Mouse (Mus musculus) thymus, adult 2 months (tissue): ENCODE results near the gene Trim45. TPM values are rescaled to one million over a fixed set of nuclear protein-coding genes. Genes with fewer than 3 reads are reported as not detected.

Experiments
- DNase-seq: peaks from one replicate; pipeline ENCODE4 v3.0.0; 2021
- H3K27ac ChIP-seq: fragments of 200-500 bp; 2 replicates; pipeline ENCODE4 v1.5.1; 2012; ENCODE audit warnings: low read length, control low read depth; ENCODE audit not compliant: control insufficient read depth, insufficient read depth
- H3K27me3 ChIP-seq: fragments of 200-500 bp; 2 replicates; pipeline ENCODE4 v1.6.1; 2012; ENCODE audit warnings: mild to moderate bottlenecking, low read length, moderate library complexity, mixed read lengths; ENCODE audit not compliant: control insufficient read depth, insufficient read depth
- H3K36me3 ChIP-seq: fragments of 200-500 bp; 2 replicates; pipeline ENCODE4 v1.6.1; 2012; ENCODE audit warnings: mild to moderate bottlenecking, low read length, moderate library complexity; ENCODE audit not compliant: control insufficient read depth, insufficient read depth
- H3K4me1 ChIP-seq: fragments of 200-500 bp; replicated peaks from 2 replicates; pipeline ENCODE4 v1.6.1; 2012; ENCODE audit warnings: low read length; ENCODE audit not compliant: control insufficient read depth, insufficient read depth
- H3K4me3 ChIP-seq: fragments of 200-500 bp; 2 replicates; pipeline ENCODE4 v1.5.1; 2012; ENCODE audit warnings: mild to moderate bottlenecking, low read length, control low read depth, moderate library complexity; ENCODE audit not compliant: control insufficient read depth, insufficient read depth
- CTCF ChIP-seq: fragments of 200-500 bp; IDR thresholded peaks from 2 replicates; pipeline ENCODE4 v1.5.1; 2012; ENCODE audit warnings: mild to moderate bottlenecking, control low read depth, low read length, moderate library complexity, borderline replicate concordance; ENCODE audit not compliant: control insufficient read depth, poor library complexity, insufficient read depth; ENCODE audit errors: extremely low read depth
- POLR2A ChIP-seq: fragments of 200-500 bp; IDR thresholded peaks from 2 replicates; pipeline ENCODE4 v1.6.1; 2012; ENCODE audit warnings: mild to moderate bottlenecking, low read length, control low read depth, moderate library complexity; ENCODE audit not compliant: control insufficient read depth, poor library complexity, insufficient read depth; ENCODE audit errors: extremely low read depth
- WGBS: fragments of 180-500 bp; shearing (Covaris S2); methylation state at CpG from one replicate; pipeline ENCODE4 v1.1.7; 2018; 5-methylcytosine and 5-hydroxymethylcytosine counted together
- polyA plus RNA-seq: library from polyadenylated mRNA; depleted of rRNA; stranded (reverse); fragments of >200 nt; gene quantifications from 2 replicates; pipeline ENCODE4 v1.2.3, GENCODE M21; 2012; rRNA removed

Gene Trim45
- polyA plus RNA-seq, 1 experiment = 3.2 TPM

DNA sequence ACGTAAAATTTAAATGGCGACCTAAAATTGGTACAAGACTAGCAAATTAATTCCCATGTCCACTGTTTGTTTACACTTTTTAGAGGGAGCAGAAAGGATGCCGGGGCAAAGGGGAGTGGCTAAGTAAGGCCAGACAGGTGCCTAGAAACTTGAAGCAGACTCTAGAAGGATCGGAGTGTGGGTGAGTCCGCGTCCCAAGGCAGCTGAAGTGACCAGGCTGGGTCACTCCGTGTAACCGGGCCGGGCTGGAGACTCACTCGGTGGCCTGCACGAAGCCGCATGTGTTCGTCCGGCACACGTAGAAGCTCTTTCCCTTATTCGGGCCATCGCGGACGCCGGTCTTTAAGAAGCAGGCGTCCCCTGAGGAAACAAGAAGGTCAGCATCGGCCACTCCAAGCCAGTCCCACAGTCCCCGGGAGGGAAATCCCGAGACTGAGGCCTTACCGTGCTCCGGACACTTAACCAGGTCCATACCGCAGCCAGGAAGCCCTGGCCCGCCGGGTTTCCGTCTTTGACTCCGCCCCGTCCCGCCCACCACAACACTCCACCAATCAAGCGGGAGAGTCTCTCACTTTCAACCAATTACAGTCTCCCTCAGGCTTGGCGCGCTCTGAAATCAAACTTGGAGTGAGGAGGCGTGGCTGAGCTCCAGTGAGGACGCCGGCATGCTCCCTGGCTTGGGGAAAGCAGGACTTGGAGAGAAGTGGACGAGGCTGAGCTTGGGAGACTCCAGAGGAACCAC, 47.3 kb downstream of the Trim45 start, which contains the start of gene Ttf2:
Gene Ttf2, minus strand, starts transcription at position 488 of the 742 bp plus-strand sequence.
- H3K4me1 ChIP-seq = peaks cover 5% of the 10 kb centered on the region
- H3K4me3 ChIP-seq = peak within 1 kb of the TSS; percentile 78
- under 1% methylated on average over 40 of the region's 40 CpGs for WGBS
- peak; percentile 93 for DNase-seq
- no peaks in the 10 kb centered on the region for H3K36me3 ChIP-seq
- H3K27ac ChIP-seq = no peak within 1 kb of the TSS
- H3K27me3 ChIP-seq = no peaks in the 10 kb centered on the region
- TF ChIP-seq CTCF = peak; percentile 55; the same call in 1 of the 2 replicates
- 0 out of 2 replicates have a peak, but pooled peaks have one; percentile 61 for TF ChIP-seq POLR2A

DNA sequence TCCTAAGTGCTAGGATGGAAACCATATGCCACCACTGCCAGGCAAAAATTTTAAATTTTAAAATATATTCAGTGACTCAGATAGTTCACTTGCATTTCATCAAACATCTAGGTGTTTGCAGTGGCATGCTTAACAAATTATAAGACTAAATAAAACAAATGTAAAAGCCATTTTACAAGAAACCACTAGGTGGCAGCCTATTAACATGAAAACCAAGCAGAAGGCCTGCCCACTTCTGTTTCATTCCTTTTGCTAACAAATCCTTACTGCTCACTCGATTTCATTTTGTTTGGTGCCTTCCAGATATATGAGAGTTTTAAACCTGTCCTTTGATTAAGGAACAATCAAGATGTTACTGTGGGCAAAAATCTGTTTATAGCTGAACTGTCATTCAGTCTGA, 51.9 kb downstream of the Trim45 start:
- H3K4me3 ChIP-seq = no peak overlapping the region
- H3K27ac ChIP-seq = no peak overlapping the region
- WGBS = 2% methylated on average over 1 of the region's 1 CpGs
- DNase-seq = no peak
- H3K36me3 ChIP-seq = no peaks in the 10 kb centered on the region
- peaks cover 5% of the 10 kb centered on the region for H3K4me1 ChIP-seq
- no peaks in the 10 kb centered on the region for H3K27me3 ChIP-seq
- no peak for TF ChIP-seq POLR2A
- no peak for TF ChIP-seq CTCF

DNA sequence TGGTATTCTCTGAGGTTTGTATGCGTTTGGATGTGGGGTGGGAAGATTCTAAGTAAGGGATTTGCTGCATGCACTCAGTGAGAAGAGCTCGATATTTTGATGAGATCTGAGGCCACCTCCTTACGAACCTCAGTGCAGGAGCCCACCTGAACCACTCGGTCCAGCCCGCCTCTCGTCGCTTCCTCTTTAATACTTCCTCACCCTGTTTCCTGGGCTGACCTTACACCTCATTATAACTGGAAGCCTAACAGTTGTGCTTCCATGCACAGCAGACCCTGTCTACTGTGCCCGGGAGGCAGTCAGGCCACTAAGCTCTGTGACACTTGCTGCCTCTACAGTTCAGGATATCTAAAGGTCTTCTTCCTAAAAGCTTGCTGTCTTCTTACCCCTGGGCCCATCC, 57.3 kb downstream of the Trim45 start:
- H3K4me3 ChIP-seq = no peak overlapping the region
- WGBS = 22% methylated on average over 8 of the region's 8 CpGs
- DNase-seq = no peak
- H3K27me3 ChIP-seq = no peaks in the 10 kb centered on the region
- no peak for TF ChIP-seq CTCF
- no peak for TF ChIP-seq POLR2A
- no peak overlapping the region for H3K27ac ChIP-seq
- no peaks in the 10 kb centered on the region for H3K36me3 ChIP-seq
- no peaks in the 10 kb centered on the region for H3K4me1 ChIP-seq

Other genes starting within 250 kb of the Trim45 start
- 33.3 and 46.9 TPM in 2 replicates for gene Man1a2, start 236.7 kb upstream of the Trim45 start, polyA plus RNA-seq
- 0.05 and 0.11 TPM in 2 replicates for gene Vtcn1, start 96.7 kb upstream of the Trim45 start, polyA plus RNA-seq
- 9.4 and 13.1 TPM in 2 replicates for gene Ttf2, start 47.5 kb downstream of the Trim45 start, polyA plus RNA-seq
- 1.4 and 1.6 TPM in 2 replicates for gene Cd101, start 107.4 kb downstream of the Trim45 start, polyA plus RNA-seq
- 7.9 and 8.0 TPM in 2 replicates for gene Ptgfrn, start 188.1 kb downstream of the Trim45 start, polyA plus RNA-seq